Mouse (Mus musculus) E14TG2a.4 (cell line): Measurements from ENCODE around the gene Apobec1.

Source experiments
- CTCF ChIP-seq: conservative IDR thresholded peaks from 2 replicates; pipeline ENCODE4 v1.5.1; 2014; ENCODE audit warnings: low read length
- NANOG ChIP-seq: IDR thresholded peaks from 2 replicates; pipeline ENCODE4 v1.6.1; 2014; ENCODE audit warnings: borderline replicate concordance, low read length, mixed read lengths

DNA sequence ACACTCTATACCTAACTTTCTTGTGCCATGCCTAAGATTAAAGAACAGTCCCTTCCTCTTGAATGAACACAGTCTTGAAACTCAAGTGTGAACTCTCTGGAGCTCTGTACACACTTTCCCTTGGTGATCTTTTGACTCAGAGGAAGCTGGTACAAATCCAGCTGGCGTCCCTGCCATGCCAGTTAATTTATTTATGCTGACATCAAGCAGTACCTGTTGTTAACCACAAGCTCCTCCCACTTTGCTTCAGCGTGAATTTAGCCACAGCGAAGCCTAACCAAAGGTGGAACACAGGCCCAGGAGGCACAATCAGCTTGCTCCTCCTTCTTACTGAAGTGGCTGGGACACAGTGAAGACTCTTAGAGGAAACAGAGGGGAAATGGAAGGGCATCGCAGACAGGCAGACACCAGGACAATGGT, 69.4 kb downstream of the Apobec1 start:
- TF ChIP-seq CTCF (no peak), NANOG (no peak)
